Mouse (Mus musculus) CH12F3 (cell line): Measurements from ENCODE around the gene Parvb.

ENCODE experiments used
- in situ Hi-C: fragments of 300-500 bp; cut with MboI; formaldehyde crosslinking; loops from 2 replicates; pipeline ENCODE4 v1.14.3; 2020; ENCODE audit warnings: low sequenced_read_pairs

Parvb gene

GRCm38 (mm10) chr15:84315276-84316046 lies 83.6 kb downstream of the Parvb start:
- in situ Hi-C loops: no loop called here

- in situ Hi-C loops: no loop called here
Observed at GRCm38 (mm10) chr15:84319393-84319792, 87.5 kb downstream of the Parvb start.

- in situ Hi-C loops: no loop called here
Observed at GRCm38 (mm10) chr15:84321544-84322174, 89.8 kb downstream of the Parvb start.

GRCm38 (mm10) chr15:84323966-84324869 lies 92.4 kb downstream of the Parvb start, which contains the start of gene Parvg:
TSS of gene Parvg (plus strand) at chr15:84324026.
- in situ Hi-C loops: no loop called here

GRCm38 (mm10) chr15:84324870-84325553 lies 93.2 kb downstream of the Parvb start:
- in situ Hi-C loops: no loop called here

- in situ Hi-C loops: no loop called here
Observed at GRCm38 (mm10) chr15:84325736-84326135, 93.9 kb downstream of the Parvb start.

GRCm38 (mm10) chr15:84328870-84329269 lies 97.0 kb downstream of the Parvb start:
- in situ Hi-C loops: no loop called here

- in situ Hi-C loops: no loop called here
Observed at GRCm38 (mm10) chr15:84329940-84330339, 98.1 kb downstream of the Parvb start.

- in situ Hi-C loops: no loop called here
Observed at GRCm38 (mm10) chr15:84331066-84331612, 99.3 kb downstream of the Parvb start.

GRCm38 (mm10) chr15:84336281-84336817 lies 104.5 kb downstream of the Parvb start:
- in situ Hi-C loops: no loop called here

- in situ Hi-C loops: no loop called here
Observed at GRCm38 (mm10) chr15:84337599-84337998, 105.8 kb downstream of the Parvb start.

- in situ Hi-C loops: no loop called here
Observed at GRCm38 (mm10) chr15:84340926-84341325, 109.1 kb downstream of the Parvb start.

GRCm38 (mm10) chr15:84348769-84349168 lies 116.9 kb downstream of the Parvb start:
- in situ Hi-C loops: no loop called here

- in situ Hi-C loops: no loop called here
Observed at GRCm38 (mm10) chr15:84349915-84350738, 118.3 kb downstream of the Parvb start.

GRCm38 (mm10) chr15:84351342-84351741 lies 119.5 kb downstream of the Parvb start:
- in situ Hi-C loops: no loop called here

GRCm38 (mm10) chr15:84351915-84352844 lies 120.3 kb downstream of the Parvb start:
- in situ Hi-C loops: no loop called here

GRCm38 (mm10) chr15:84355081-84355480 lies 123.2 kb downstream of the Parvb start:
- in situ Hi-C loops: no loop called here

GRCm38 (mm10) chr15:84364746-84365145 lies 132.9 kb downstream of the Parvb start:
- in situ Hi-C loops: no loop called here
